Mouse (Mus musculus): Measurements from ENCODE around the gene Arhgef6.

The Arhgef6 gene

GRCm38 (mm10) chrX:57196319-57196718 lies 142.2 kb downstream of the Arhgef6 start:
- no peak for DNase-seq (ENCODE audit: low spot score in 2 of 2)

GRCm38 (mm10) chrX:57189335-57189734 lies 149.2 kb downstream of the Arhgef6 start:
- no peak for DNase-seq (ENCODE audit: low spot score in 2 of 2)

GRCm38 (mm10) chrX:57187301-57187700 lies 151.2 kb downstream of the Arhgef6 start:
- no peak for DNase-seq (ENCODE audit: low spot score in 2 of 2)

DNA sequence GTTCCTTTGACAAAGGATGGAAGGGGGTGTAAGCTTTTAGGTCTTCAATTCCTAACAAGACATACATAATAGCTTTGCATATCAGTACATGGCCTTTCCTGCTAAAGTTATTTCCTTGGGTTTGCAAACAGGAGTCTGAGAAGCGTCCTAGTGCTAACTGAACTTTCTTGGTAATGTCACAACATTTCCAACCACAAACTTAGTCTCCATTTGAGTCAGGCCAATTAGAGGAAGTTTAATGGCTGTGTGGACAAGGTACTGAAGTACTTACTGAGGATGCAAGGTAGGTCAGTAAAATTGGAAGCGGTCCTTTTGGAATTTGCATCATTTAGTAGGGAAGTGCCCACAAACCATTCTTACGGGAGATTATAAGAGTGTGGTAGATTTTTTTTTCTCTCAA lies 155.2 kb downstream of the Arhgef6 start:
- no peak for DNase-seq (ENCODE audit: low spot score in 2 of 2)

DNA sequence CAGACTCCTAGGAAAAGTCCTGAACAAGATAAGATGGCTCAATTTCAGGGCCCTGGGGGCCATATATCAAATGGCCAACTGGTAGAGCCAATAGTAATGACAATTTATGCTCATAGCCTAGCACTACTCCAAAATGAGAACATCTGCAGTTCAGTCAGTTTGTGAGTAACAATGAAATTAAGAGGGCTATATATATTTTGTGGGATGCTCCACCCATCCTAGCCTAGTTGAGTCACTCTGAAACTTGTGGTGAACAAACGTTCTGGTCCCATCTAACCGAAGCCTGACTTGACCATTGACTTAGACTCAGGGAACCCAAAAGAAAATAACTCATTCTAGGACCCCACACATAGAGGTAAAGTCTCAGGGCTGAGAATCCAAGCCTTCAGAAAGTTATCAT lies 156.1 kb downstream of the Arhgef6 start:
- no peak for DNase-seq (ENCODE audit: low spot score in 2 of 2)
